Mouse (Mus musculus) heart, adult 2 months (tissue): ENCODE data around the gene Oxt.

Source experiments
- CTCF ChIP-seq: fragments of 200-600 bp; IDR thresholded peaks from 2 replicates; pipeline ENCODE4 v1.8.1; 2022; ENCODE audit warnings: antibody characterized with exemption, mild to moderate bottlenecking, moderate library complexity
- POLR2A ChIP-seq: fragments of 200-500 bp; IDR thresholded peaks from 2 replicates; pipeline ENCODE4 v1.6.1; 2011; ENCODE audit warnings: mild to moderate bottlenecking, low read depth, low read length, control low read depth; ENCODE audit not compliant: insufficient read depth

- TF ChIP-seq POLR2A (no peak), CTCF (no peak)
Observed at GRCm38 (mm10) chr2:130538876-130539546, 37.0 kb upstream of the Oxt start.
